Mouse (Mus musculus) lung, postnatal 0 days (tissue): ENCODE data around the gene Rpl13a.

ENCODE experiments used
- CTCF ChIP-seq: IDR thresholded peaks from 2 replicates; pipeline ENCODE4 v1.5.1; 2016; ENCODE audit warnings: antibody characterized with exemption, mild to moderate bottlenecking
- EP300 ChIP-seq: IDR thresholded peaks from 2 replicates; pipeline ENCODE4 v1.6.1; 2016; ENCODE audit warnings: antibody characterized with exemption, mild to moderate bottlenecking, control low read depth

GRCm38 (mm10) chr7:45166950-45167401 lies 38.4 kb upstream of the Rpl13a start:
- TF ChIP-seq CTCF (no peak), EP300 (no peak)
